Mouse (Mus musculus): ENCODE results near the gene Gm5890. TPM values are rescaled to one million over a fixed set of nuclear protein-coding genes. Genes with fewer than 3 reads are reported as not detected.

The Gm5890 gene
- polyA plus RNA-seq (2015; fragmentation: Nextera tagmentation; extraction: Ambion mirVana) = not detected in 2 replicates

DNA sequence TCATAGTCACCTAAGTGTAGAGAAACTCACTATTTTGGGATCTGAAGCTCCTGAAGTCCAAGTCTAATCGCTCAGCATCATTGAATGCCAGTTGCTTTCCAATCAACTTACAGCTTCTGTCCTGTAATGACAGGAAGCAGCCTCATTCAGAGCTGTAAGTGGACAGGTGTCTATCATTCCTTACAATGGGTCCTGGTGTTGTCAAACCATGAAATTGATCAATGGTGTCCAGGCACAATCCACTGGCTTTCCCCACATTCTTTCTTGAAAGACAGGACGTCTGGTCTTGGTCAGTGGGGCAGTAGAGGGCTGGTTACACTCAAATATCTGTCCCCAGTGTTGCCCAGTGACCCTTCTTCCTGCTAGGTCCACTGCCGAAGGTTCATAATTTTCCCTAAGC lies at the start of gene Gm5890:
TSS of gene Gm5890 (minus strand) at position 101 of the 400 bp plus-strand sequence.

DNA sequence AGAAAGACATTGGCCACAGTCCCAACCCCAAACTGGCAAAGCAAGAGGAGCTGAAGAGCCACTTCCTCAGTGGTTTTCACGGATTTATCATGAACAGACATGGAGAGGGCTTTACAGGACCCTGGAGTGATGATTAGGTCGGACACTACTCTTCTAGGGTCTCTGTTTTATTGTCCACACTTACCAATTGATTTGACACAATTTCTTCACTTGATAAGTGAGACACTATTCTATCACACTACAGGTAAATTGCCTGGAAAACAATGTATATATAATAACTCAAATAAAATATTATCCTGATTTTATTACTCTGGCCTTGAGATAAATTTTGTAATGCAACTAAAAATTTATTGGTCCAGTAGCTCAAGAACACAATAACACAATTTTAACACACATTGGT lies 28.9 kb downstream of the Gm5890 start, which contains the start of gene Gm4498:
TSS of gene Gm4498 (minus strand) at position 101 of the 400 bp plus-strand sequence.

Other genes with a start within 250 kb of the Gm5890 start
- gene Vmn1r91, start 163.2 kb downstream of the Gm5890 start, polyA plus RNA-seq (2015; fragmentation: Nextera tagmentation; extraction: Ambion mirVana) = not detected in 2 replicates
- gene Gm16442, start 140.3 kb downstream of the Gm5890 start, polyA plus RNA-seq (2015; fragmentation: Nextera tagmentation; extraction: Ambion mirVana) = not detected in 2 replicates
- not detected in 2 replicates for gene Vmn1r93, start 123.7 kb downstream of the Gm5890 start, polyA plus RNA-seq (2015; fragmentation: Nextera tagmentation; extraction: Ambion mirVana)
- gene Vmn1r94, start 94.5 kb downstream of the Gm5890 start, polyA plus RNA-seq (2015; fragmentation: Nextera tagmentation; extraction: Ambion mirVana) = not detected in 2 replicates
- not detected in 2 replicates for gene Vmn1r95, start 69.1 kb downstream of the Gm5890 start, polyA plus RNA-seq (2015; fragmentation: Nextera tagmentation; extraction: Ambion mirVana)
- gene Gm6164, start 57.2 kb downstream of the Gm5890 start, polyA plus RNA-seq (2015; fragmentation: Nextera tagmentation; extraction: Ambion mirVana) = not detected in 2 replicates
- not detected in 2 replicates for gene Gm4498, start 29.0 kb downstream of the Gm5890 start, polyA plus RNA-seq (2015; fragmentation: Nextera tagmentation; extraction: Ambion mirVana)
- not detected in 2 replicates for gene Gm4133, start 71.2 kb upstream of the Gm5890 start, polyA plus RNA-seq (2015; fragmentation: Nextera tagmentation; extraction: Ambion mirVana)
- gene Gm5728, start 112.6 kb upstream of the Gm5890 start, polyA plus RNA-seq (2015; fragmentation: Nextera tagmentation; extraction: Ambion mirVana) = not detected in 2 replicates
- gene Vmn1r100, start 155.1 kb upstream of the Gm5890 start, polyA plus RNA-seq (2015; fragmentation: Nextera tagmentation; extraction: Ambion mirVana) = not detected in 2 replicates
- gene Vmn1r101, start 179.8 kb upstream of the Gm5890 start, polyA plus RNA-seq (2015; fragmentation: Nextera tagmentation; extraction: Ambion mirVana) = not detected in 2 replicates
- gene Gm10670, start 212.1 kb upstream of the Gm5890 start, polyA plus RNA-seq (2015; fragmentation: Nextera tagmentation; extraction: Ambion mirVana) = not detected in 2 replicates
- gene Vmn1r103, start 247.7 kb upstream of the Gm5890 start, polyA plus RNA-seq (2015; fragmentation: Nextera tagmentation; extraction: Ambion mirVana) = not detected in 2 replicates